Mouse (Mus musculus) neural tube, embryonic 14.5 days (tissue): ENCODE data around the gene Cd209g. TPM values are rescaled to one million over a fixed set of nuclear protein-coding genes. Genes with fewer than 3 reads are reported as not detected.

Experiments used
- polyA plus RNA-seq: library from polyadenylated mRNA; unstranded; fragments of >200 nt; fragmentation: Nextera tagmentation; extraction: Ambion mirVana; gene quantifications from 2 replicates; pipeline ENCODE4 v1.2.1, GENCODE M21; 2014

The Cd209g gene
- polyA plus RNA-seq, 1 experiment from 2014 or later = not detected

Other genes starting within 250 kb of the Cd209g start
- gene Cd209b, start 207.3 kb upstream of the Cd209g start, polyA plus RNA-seq = not detected in 2 replicates
- 0.64 and 0.88 TPM in 2 replicates for gene Cd209c, start 179.4 kb upstream of the Cd209g start, polyA plus RNA-seq
- gene Cd209f, start 28.3 kb upstream of the Cd209g start, polyA plus RNA-seq = not detected in 2 replicates
- gene Evi5l, start 32.5 kb downstream of the Cd209g start, polyA plus RNA-seq = 86.7 and 96.4 TPM in 2 replicates
- gene Prr36, start 83.4 kb downstream of the Cd209g start, polyA plus RNA-seq = 48.5 and 53.3 TPM in 2 replicates
- 0.07 TPM in 1 of 2 replicates, not detected in the other for gene Lrrc8e, start 92.7 kb downstream of the Cd209g start, polyA plus RNA-seq
- gene Map2k7, start 104.6 kb downstream of the Cd209g start, polyA plus RNA-seq = 17.4 and 22.1 TPM in 2 replicates
- gene Gm49320, start 104.8 kb downstream of the Cd209g start, polyA plus RNA-seq = 0.89 and 1.3 TPM in 2 replicates
- gene Tgfbr3l, start 114.1 kb downstream of the Cd209g start, polyA plus RNA-seq = 4.2 and 6.5 TPM in 2 replicates
- gene Snapc2, start 119.0 kb downstream of the Cd209g start, polyA plus RNA-seq = 57.9 and 69.0 TPM in 2 replicates
- gene Ctxn1, start 125.2 kb downstream of the Cd209g start, polyA plus RNA-seq = 203 and 212 TPM in 2 replicates
- gene Timm44, start 141.8 kb downstream of the Cd209g start, polyA plus RNA-seq = 52.2 and 52.3 TPM in 2 replicates
- gene Ccl25, start 191.1 kb downstream of the Cd209g start, polyA plus RNA-seq = 21.4 and 24.3 TPM in 2 replicates
- 106 and 120 TPM in 2 replicates for gene Elavl1, start 191.3 kb downstream of the Cd209g start, polyA plus RNA-seq